Mouse (Mus musculus) right cerebral cortex, postnatal 10 days (tissue): ENCODE results near the gene Olfr800.

Source experiments
- DNase-seq, 2 experiments: peaks; one replicate each; pipeline ENCODE4 v3.0.0; 2021; ENCODE audit warnings: low spot score in 2 of 2

Olfr800 gene

DNA sequence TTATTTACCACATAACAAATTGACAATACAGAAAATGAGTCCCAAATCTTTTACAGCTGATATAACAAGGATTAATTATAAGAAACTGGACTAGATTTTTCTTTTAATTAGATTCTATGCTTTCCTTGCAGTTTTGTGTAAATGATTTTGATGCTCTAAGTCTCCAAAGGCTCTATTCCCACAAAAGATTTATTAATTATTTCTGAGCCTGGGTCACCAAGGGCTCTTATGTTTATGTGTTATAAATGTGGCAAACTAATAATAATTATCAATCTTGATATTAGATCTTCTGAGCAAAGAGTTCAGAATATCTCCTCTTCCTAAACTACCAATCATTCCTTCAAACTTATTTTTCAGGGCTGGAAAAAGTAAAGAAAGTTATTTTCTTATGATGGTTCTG, at the start of gene Olfr800:
TSS of gene Olfr800 (plus strand) at position 301 of the 400 bp plus-strand sequence.
- no peak for DNase-seq

DNA sequence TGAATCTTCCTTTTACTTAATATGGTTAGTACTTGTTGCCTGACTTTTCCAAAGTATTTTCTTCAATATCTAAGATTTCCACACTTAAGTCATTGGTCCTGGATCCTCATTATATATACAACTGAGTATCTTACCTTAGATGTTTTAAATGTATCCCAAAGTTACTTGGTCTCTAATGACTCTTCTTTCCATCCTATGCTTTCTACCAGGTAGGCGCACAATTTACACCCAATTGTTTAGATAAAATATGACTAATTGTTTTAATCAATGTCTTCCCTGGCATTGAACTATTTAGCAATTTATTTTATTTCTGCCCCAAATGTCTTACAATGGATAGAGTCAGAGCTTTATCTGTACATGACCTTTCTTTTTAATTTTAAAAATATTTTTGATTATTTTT, 45.0 kb upstream of the Olfr800 start, which contains the start of gene Olfr796:
TSS of gene Olfr796 (minus strand) at position 101 of the 400 bp plus-strand sequence.
- DNase-seq = no peak

DNA sequence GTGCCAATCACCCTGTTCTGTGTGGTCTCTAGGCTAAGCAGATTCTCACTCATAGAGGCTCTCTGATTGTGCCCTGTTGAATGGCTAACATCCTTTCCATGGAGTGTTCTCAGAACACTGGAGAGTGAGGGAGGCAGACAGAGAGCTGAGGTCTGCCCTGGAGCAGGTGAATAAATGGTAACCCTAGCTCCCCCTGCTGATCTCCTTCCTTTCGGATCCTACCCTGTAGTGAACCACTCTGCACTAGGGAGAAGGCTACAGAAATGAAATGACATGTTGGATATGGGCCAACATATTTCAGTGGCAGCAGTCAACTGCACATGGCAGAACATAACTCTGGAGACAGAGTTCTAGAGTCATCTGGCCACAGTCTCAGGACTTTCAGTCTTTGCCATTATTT, 35.8 kb upstream of the Olfr800 start:
- DNase-seq = no peak

DNA sequence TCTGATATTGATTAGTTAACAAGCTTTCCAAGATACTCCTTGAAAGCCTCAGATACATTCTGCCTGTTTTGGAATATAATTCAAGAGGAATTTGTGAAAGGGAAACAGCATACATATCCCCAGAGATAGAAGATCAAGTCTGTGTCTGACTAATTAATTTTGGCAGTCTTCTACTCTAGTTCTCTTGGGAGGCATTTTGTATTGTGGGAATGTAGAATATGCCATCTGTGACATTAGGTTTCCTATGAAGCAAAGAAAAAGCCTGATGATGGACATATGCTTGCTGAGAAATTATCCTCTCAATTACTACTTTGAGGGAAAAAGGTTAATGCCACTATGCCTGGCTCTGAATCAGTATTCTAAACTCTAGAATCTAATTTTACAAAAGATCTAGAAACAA, 34.2 kb upstream of the Olfr800 start:
- no peak for DNase-seq

DNA sequence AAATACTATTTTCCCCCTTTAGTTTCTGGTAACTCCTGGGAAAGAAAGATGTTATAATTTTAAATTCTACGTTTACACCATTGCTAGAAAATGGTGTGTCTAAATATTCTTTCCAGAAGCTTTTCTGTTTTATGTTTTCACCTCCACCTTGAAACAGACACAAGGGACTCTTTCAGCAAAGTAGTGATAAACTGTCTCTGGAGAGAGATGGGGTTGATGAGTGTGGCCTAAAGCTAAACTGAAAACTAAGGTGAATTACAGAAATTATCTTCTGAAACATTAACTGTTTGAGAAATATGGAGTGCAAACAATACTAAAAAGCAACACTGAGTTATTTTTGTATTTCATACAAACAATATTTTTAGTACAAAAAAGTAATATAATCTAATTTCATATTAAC, 29.7 kb upstream of the Olfr800 start, which contains the start of gene Olfr798:
TSS of gene Olfr798 (minus strand) at position 101 of the 400 bp plus-strand sequence.
- no peak for DNase-seq

DNA sequence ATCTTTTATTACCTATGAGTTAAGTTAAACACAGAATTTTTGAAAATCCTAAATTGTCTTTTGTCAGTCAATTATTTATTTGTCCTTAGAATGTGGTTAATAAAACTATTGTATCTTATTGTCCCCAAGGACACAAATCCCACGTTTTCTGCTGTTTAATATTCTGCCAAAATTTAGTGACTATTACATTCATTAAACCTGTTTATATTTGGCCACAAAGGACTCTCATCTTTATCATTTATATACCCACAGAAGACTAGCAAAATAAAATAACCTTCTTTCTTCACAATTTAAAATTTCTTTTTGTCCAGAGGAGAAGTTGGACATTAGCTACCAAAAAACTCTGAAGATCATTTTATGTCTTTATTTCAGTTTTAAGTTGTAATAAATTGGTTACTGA, 20.3 kb upstream of the Olfr800 start, which contains the start of gene Olfr799:
TSS of gene Olfr799 (plus strand) at position 301 of the 400 bp plus-strand sequence.
- no peak for DNase-seq

DNA sequence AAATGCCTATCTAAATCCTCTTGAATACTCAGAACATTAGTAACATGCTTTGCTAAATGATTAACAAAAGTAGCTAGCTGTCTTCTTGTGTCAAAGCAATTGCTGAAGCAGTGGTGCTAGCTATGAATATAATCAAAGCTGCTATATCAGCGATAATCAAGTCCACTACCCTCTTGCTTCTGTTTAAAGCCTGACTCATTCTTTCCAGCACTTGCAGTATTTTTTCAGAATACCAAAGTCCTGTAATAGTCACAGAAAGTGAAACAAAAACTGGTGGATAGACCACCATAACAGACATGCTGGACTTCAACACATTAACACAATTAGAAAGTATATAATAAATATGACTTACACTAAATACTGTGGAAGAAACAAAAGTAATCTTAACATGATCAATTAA, 5.7 kb upstream of the Olfr800 start:
- DNase-seq = no peak

DNA sequence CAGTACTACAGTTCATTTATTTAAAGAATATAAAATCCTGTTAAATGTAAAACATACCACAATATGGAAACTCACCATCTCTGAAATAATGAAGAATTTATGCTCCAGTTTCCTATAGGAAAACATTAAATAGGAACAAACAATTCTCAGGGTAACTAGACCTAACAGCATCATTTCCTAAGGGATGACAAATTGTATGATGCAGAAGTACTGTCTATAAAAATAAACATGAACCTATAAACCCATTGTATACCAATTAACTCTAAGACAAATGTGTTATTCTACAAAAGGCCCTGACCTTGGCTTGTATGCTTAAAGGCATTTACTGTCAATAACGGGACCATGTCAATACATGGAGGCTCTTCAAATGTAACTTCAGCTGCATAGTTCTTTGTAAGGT, 16.3 kb downstream of the Olfr800 start, which contains the start of gene Olfr801:
TSS of gene Olfr801 (minus strand) at position 101 of the 400 bp plus-strand sequence.
- DNase-seq = no peak

DNA sequence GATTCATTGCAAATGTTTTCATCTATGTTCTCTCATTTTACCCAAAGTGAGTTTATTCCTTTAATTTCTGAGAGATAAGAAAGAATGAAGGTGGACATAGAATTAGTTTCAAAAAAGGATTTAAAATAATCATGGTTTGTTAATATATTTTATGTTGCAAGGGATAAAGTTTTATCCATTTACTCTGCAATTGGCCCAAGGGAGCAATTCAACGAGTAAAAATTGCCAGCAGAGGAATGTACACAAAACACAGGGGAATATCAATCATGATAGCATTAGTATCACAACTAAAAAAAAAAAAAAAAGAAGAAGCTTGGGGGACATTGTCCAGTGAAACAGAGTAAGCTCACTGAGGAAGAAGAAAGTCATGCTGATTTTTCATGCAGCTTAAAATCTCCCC, 30.6 kb downstream of the Olfr800 start, which contains the start of gene Olfr802:
TSS of gene Olfr802 (minus strand) at position 101 of the 400 bp plus-strand sequence.
- no peak for DNase-seq

DNA sequence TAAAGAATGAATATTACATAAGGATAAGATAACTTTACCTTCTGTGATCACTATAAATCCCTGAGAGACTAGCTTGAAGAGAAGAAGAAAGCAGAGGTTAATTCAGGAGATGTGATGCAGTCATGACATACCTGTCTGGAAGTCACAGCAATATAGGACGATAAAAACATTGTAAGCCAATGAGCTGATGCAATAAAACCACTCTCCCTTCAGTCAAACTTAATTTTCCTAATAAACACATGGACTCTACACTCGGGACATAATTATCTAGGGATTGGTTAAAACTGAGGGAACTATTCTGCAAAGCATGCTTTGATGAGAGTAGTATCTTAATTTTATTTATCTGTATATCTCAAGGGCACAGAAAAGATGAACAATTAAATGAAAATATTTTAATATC, 36.7 kb downstream of the Olfr800 start, which contains the start of gene Olfr803:
TSS of gene Olfr803 (minus strand) at position 101 of the 400 bp plus-strand sequence.
- DNase-seq = no peak

DNA sequence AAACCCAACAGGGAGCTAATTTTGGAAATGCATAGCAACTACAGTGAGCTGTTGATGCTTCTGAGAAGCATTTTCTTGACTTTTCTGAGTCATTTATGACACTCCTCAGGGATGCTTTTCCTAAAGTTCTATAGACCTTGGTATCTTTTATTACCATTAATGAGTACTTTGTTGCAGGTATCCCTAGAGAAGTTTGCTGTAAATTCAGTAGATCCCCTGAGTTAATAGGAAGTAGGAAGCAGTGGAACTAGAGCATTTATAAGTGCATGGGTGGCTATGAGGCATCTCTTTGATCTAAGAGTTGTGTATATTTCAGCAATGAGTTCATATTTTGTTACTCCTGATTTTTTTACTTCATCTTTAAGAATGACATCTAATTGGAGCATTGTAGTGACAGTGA, 45.4 kb downstream of the Olfr800 start, which contains the start of gene Olfr804:
TSS of gene Olfr804 (plus strand) at position 301 of the 400 bp plus-strand sequence.
- DNase-seq = no peak
